Mouse (Mus musculus) cerebellum, adult 18-20 months (tissue): ENCODE measurements around the gene Aoc2.
A peak's percentile ranks its signal among the peaks of the same experiment; 100 is the strongest.
"Not testable (repeated sequence)": the region's sequence is repeated elsewhere in the genome, so short reads cannot be mapped to it uniquely, and the experiment has no call there.

Source experiments
- DNase-seq, 2 experiments: peaks; one replicate each; pipeline ENCODE4 v3.0.0; 2021

Gene Aoc2

DNA sequence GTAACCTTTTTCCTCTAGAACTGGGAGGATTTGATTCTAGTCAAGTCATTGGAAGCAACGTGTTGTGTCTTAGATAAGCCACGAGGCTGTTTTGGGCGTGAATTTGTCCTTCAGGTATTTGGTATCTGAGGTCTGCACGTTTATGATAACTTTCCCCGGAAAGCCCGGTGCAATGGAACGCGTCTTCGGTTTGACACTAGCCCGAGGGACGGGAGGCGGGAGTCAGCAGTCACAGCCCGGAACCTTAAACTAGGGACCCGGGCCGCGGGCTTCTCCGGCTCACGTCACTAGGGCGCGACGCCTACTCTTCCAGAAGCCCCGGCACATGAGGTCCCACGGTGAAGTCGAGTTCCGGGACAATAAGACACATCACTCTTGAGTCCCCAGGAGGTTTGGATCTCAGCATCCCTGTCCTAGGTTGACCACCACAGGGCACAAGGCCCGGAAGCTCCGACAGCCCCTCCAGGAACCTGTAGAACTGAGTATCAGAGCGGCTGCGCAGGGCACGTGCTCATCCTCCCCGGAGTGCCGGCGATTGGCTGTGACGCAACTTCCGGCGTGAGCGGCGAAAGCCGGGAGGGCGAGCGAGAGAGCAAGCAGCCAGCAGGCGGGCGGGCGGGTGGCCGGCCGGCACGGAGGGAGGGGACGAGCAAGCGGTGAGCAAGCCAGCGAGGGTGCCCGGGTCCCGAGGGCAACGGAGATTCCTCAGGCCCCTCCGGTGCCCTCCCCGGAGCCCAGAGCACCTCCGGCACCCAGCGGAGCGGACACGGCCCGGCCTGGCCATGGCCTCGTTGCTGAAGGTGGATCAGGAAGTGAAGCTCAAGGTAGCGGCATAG is 9.0 kb upstream of the Aoc2 start, which contains the start of gene Psme3:
Gene Psme3 (plus strand): TSS at position 549 of the 836 bp plus-strand sequence.
- peak; percentile 92 to 96 for DNase-seq

GRCm38 (mm10) chr11:101316501-101316917 is 8.4 kb upstream of the Aoc2 start:
- DNase-seq, result peak in 1 of 2 experiments; percentile 16

DNA sequence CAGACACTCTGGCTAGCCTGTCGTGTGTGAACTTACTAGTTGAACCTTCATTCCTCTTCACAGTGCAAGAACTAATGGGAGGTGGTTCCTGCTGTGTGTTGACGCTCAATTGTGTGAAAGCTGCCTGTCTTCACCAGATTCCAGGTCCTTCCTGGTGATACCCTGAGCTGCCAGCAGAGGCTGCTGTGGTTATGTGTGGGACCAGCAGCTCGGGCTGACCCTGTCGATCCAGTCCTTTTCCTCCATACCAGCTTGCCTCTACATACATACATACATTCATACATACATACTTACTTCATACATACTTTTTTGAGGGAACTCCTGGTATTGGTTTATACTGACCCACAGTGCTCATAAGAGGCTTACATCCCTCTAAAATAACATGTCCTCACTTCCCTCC is 1.3 kb upstream of the Aoc2 start:
- DNase-seq, result peak; percentile 65 to 69

DNA sequence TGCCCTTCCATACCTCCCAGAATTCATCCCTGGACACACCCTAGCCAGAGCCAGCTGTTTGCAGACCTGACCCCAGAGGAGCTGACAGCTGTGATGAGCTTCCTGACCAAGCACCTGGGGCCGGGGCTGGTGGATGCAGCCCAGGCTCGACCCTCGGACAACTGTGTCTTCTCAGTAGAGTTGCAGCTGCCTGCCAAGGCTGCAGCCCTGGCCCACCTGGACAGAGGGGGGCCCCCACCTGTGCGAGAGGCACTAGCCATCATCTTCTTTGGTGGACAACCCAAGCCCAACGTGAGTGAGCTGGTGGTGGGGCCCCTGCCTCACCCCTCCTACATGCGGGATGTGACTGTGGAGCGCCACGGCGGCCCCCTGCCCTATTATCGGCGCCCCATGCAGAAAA is 338 bp downstream of the Aoc2 start:
- not testable (repeated sequence) for DNase-seq

- no peak for DNase-seq
Measured at GRCm38 (mm10) chr11:101326147-101326546, 1.3 kb downstream of the Aoc2 start.

DNA sequence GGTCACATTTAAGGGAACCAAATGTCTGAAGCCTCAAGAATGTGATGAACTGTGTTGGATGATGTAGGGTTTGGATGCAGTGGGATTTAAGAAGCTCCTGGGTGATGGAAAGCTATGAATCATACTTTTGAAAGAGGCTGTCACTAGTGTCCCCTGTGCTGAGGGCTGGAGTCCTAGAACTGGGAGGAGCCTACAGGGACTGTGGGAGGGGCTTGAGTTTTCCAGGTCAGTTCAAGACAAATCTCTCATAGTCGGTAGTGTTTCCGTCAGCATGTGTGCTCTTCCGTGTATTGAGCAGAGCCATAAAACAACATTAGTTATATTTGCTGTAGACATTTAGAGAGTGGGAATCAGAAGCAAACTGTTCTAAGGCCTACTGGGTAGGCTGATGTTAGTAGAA is 2.4 kb downstream of the Aoc2 start:
- no peak for DNase-seq

DNA sequence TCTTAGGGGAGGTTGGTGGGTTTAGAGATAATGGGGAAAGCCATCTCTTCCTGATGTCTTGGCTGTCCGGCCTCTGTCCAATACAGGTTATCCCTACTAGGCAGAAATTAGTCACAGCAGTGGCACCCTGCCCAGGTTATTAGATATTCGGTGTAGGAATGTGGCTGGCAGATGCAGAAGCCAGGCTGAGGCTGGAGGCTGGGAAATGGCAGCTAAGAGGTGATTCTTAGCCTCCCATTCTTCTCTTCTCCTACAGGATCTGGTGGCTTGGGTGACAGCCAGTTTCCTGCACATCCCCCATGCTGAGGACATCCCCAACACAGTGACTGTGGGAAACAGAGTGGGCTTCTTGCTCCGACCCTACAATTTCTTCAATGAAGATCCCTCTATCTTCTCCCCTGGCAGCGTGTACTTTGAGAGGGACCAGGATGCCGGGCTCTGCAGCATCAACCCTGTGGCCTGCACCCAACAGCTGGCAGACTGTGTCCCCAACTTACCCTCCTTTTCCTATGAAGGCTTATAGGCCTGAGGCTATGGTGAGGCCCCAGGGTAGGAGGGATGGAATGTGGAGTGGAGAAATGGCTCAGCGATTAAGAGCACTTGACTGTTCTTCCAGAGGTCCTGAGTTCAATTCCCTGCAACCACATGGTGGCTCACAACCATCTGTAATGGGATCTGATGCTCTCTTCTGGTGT is 4.2 kb downstream of the Aoc2 start:
- no peak for DNase-seq

DNA sequence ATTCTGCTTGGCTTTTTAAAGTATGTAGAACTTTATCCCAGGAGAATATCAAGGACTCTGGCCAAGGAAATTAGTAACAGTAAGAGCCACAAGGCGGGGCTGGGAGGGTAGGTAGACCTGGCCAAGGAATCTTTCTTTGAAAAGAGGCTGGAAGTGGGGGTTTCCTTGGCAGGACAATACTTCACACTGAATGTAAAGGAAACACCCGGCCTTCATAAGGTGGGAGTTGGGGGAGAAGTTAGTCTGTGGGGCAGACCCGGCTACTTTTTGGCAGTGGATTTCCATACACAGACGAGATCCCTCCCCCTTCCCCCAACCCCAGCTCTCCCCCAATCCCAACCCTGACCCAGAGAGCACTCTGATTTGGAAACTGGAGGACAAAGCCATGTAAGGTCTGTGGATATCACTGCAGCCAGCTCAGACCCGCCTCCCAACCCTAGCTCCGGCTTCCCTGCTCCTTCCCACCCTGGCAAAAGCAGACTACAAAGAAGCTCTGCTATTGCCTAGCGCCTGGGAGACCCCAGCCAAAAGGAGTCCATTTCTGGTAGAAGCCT is 5.6 kb downstream of the Aoc2 start, which contains the start of gene Aoc3:
Gene Aoc3 (plus strand): TSS at position 235 of the 554 bp plus-strand sequence.
- no peak for DNase-seq

DNA sequence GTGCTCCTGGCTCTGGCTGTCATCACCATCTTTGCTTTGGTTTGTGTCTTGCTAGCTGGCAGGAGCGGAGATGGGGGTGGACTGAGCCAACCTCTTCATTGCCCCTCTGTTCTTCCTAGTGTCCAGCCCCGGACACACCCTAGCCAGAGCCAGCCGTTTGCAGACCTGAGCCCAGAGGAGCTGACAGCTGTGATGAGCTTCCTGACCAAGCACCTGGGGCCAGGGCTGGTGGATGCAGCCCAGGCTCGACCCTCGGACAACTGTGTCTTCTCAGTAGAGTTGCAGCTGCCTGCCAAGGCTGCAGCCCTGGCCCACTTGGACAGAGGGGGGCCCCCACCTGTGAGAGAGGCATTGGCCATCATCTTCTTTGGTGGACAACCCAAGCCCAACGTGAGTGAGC is 6.1 kb downstream of the Aoc2 start:
- not testable (repeated sequence) for DNase-seq

DNA sequence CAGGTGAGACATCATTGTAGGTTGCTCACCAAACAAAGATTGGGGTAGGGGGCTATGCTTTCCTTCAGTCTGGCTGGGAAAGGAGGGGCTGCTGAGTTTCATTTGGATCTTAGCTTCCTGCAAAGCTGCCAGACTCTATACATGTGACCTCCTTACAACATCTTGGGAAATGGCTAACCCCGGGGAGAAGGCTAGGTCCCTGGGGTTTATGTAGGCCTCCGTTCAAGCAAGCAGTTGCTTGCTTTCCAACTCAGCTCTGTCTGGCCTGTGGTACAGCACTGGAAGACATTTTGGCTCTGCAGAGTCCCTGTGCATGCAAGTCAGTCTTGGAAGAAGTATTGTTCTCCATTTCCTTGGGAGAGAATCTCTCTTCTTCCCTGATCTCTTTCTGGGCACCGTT is 7.7 kb downstream of the Aoc2 start:
- DNase-seq, result no peak

GRCm38 (mm10) chr11:101334023-101334422 is 9.2 kb downstream of the Aoc2 start:
- no peak for DNase-seq

GRCm38 (mm10) chr11:101334516-101334915 is 9.7 kb downstream of the Aoc2 start:
- DNase-seq, result no peak

- DNase-seq, result no peak
Measured at GRCm38 (mm10) chr11:101335685-101336084, 10.8 kb downstream of the Aoc2 start.

DNA sequence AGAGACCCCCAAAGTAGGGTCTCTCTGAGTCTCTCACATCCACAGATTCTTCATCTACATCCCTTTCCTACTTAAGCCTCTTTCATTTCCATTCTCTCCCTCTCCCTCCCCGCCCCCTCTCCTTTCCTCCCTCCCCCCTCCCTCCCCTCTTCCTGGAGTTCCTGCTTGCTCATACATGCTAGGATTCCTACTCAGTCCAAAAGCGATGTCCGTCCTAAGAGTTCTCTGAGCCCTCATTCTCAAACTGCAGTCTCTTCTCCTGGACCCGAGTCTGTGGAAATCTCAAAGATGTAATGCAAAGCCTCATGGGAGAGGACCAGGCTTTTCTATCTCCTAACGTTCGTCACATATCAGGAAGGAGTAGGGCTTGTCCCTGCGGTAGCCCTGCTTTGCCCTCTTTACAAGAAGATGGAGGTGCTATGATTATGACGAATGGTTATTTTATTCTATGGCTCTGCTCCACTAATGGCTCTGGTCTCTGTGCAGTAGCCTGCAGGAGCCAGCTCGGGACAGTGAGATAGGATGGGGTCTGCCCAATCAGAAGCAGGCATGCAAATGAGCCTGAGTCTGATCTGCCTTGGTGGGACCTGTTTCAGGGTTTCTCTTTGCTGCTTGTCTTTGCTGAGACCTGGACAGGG is 13.4 kb downstream of the Aoc2 start:
- DNase-seq, result peak; percentile 25 to 29

DNA sequence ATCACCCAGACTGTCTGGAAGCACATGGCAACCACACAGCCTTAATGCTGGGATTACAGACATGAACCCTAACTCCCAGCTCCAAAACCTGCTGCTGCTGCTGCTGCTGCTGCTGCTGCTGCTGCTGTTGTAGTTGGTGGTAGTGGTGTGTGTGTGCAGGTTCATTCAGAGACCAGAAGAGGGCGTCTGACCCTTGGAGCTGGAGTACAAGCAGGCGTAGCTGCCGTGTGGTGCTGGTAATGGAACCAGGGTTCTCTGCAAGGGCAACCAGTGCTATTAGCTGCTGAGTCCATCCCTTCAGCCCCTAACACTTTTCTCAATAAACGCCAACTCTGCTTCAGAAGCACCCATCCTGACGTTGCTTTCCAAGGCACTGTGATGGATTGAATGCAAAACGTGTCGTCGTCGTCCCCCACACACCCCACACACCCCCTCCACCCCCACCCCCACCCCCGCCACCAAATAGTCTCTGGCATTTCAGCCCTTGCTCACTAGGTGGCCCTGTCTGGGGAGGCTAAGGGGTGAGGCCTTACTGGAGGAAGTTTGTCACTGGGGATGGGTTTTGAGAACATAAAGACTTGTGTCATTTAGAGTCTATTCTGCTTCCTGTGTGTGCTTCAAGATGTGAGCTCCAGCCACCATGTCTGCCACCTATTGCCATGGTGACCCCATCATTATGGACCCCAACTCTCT is 22.4 kb downstream of the Aoc2 start:
- DNase-seq, result no peak

- no peak for DNase-seq
Measured at GRCm38 (mm10) chr11:101348774-101349173, 23.9 kb downstream of the Aoc2 start.

- no peak for DNase-seq
Measured at GRCm38 (mm10) chr11:101349216-101349615, 24.4 kb downstream of the Aoc2 start.

- DNase-seq, result no peak
Measured at GRCm38 (mm10) chr11:101351100-101351720, 26.3 kb downstream of the Aoc2 start.

- no peak for DNase-seq
Measured at GRCm38 (mm10) chr11:101351721-101352111, 26.9 kb downstream of the Aoc2 start.

DNA sequence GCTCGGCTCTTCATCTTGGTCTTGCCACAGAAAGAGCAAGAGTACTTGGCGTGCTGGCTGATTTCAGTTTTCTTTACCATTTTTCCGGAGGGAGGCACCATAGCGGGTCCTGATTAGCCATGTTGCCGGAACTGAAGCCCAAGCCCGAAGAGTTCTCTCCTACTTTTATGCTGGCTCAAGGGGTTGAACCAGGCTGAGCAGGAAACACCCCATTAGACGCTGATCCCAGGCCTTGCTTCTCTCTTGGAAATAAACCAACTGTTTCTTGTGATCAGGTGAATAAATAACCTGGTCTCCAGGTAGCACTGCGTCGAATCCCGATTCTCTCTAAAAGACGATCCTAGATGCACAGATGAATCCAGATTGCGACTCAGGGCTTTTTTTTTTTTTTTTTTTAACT is 28.6 kb downstream of the Aoc2 start:
- no peak for DNase-seq

- no peak for DNase-seq
Measured at GRCm38 (mm10) chr11:101354438-101355010, 29.7 kb downstream of the Aoc2 start.

DNA sequence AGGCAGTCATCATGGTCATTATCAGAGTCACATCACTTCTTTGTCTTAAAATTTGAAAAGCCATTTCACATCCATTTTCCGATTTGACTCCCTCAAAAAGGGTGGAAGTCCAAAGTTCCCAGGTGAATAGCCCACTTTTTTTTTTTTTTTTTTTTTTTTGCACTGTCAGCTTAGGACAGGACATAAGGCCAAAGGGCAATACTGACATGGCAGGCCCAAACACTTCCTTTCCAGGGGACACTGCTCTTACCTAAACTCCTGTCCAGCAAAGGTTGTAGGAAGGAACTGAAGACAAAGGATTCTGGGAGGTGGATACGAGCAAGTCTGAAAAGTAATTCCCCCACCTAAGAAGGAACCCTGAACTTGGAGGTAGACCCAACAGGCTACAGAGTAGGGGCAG is 31.1 kb downstream of the Aoc2 start:
- no peak for DNase-seq
